Mouse (Mus musculus): ENCODE data around the gene Tinagl1.

GRCm38 (mm10) chr4:130156812-130157371 lies 18.0 kb downstream of the Tinagl1 start:
- no peak for TF ChIP-seq GATA1 (IDR thresholded peaks at IDR 0.05; ENCODE audit: borderline replicate concordance, low read length)
- TF ChIP-seq FLI1 (IDR thresholded peaks at IDR 0.05; ENCODE audit: low read length) = no peak

All from megakaryocyte, embryonic 14.5 days (primary cell).